In genomic region chr4:140657681-140658575, GRCm38 (mm10) we compare ENCODE assay signal across 8 mouse cellular contexts. TPM values are rescaled to one million over a fixed set of nuclear protein-coding genes. Genes with fewer than 3 reads are reported as not detected.
DNase-seq lines count a peak whose midpoint lies in the region; ATAC-seq and TF ChIP-seq lines count a peak whose summit lies in the region.

No protein-coding gene starts in this region.

- H3K4me3 ChIP-seq in bone marrow, adult 2 months (replicated peaks; ENCODE audit: control insufficient read depth, low read depth, low read length) = no peak overlapping the region
- H3K4me3 ChIP-seq in embryonic facial prominence, embryonic 14.5 days (ENCODE audit: low read depth, low read length) = no peak overlapping the region
- H3K4me3 ChIP-seq in limb, embryonic 10.5 days = peak overlapping the region; percentile 35
- H3K4me3 ChIP-seq in midbrain, postnatal 0 days (ENCODE audit: low read depth, low read length) = no peak overlapping the region

- H3K4me2 ChIP-seq in embryonic facial prominence, embryonic 14.5 days (ENCODE audit: low read depth, low read length) = peak overlapping the region; percentile 26; the same call in 1 of the 2 replicates
- no peak overlapping the region for H3K4me2 ChIP-seq in midbrain, postnatal 0 days (ENCODE audit: low read depth, low read length, poor library complexity, severe bottlenecking)

- no peaks in the 10 kb centered on the region for H3K9me3 ChIP-seq in embryonic facial prominence, embryonic 14.5 days (ENCODE audit: control insufficient read depth, low read length)
- H3K9me3 ChIP-seq in limb, embryonic 10.5 days (replicated peaks) = no peaks in the 10 kb centered on the region
- H3K9me3 ChIP-seq in midbrain, postnatal 0 days (ENCODE audit: low read length) = no peaks in the 10 kb centered on the region

- H3K9ac ChIP-seq in embryonic facial prominence, embryonic 14.5 days (ENCODE audit: low read depth, low read length) = peak overlapping the region; percentile 45; the same call in 1 of the 2 replicates
- H3K9ac ChIP-seq in midbrain, postnatal 0 days (replicated peaks; ENCODE audit: low read length, poor library complexity, severe bottlenecking) = no peak overlapping the region

- TF ChIP-seq CTCF in bone marrow, adult 2 months (IDR thresholded peaks at IDR 0.05; ENCODE audit: control insufficient read depth, insufficient read depth, low read length) = no peak
- no peak for TF ChIP-seq CTCF in midbrain, postnatal 0 days (IDR thresholded peaks at IDR 0.05)

- H3K27ac ChIP-seq in bone marrow, adult 2 months (ENCODE audit: control insufficient read depth, insufficient read depth, low read depth, low read length, poor library complexity) = 0 out of 2 replicates have a peak overlapping the region, but pooled peaks have one; percentile 10
- peak overlapping the region; percentile 79 for H3K27ac ChIP-seq in embryonic facial prominence, embryonic 14.5 days (replicated peaks; ENCODE audit: low read depth, low read length)
- peak overlapping the region; percentile 89 for H3K27ac ChIP-seq in limb, embryonic 10.5 days
- H3K27ac ChIP-seq in midbrain, postnatal 0 days (ENCODE audit: low read depth, low read length) = peak overlapping the region; percentile 32; the same call in 1 of the 2 replicates

- 34% methylated on average over 24 of the region's 24 CpGs for WGBS in bone marrow, adult 2 months
- 4% methylated on average over 17 of the region's 24 CpGs for WGBS in embryonic facial prominence, embryonic 14.5 days
- 3% methylated on average over 24 of the region's 24 CpGs for WGBS in limb, embryonic 10.5 days
- 8% methylated on average over 24 of the region's 24 CpGs for WGBS in midbrain, postnatal 0 days

- H3K4me1 ChIP-seq in bone marrow, adult 2 months (ENCODE audit: control insufficient read depth, insufficient read depth, low read length) = no peaks in the 10 kb centered on the region; the same call in 1 of the 2 replicates
- H3K4me1 ChIP-seq in embryonic facial prominence, embryonic 14.5 days (ENCODE audit: control insufficient read depth, insufficient read depth, low read length) = peaks cover 21% of the 10 kb centered on the region
- peaks cover 58% of the 10 kb centered on the region for H3K4me1 ChIP-seq in limb, embryonic 10.5 days
- H3K4me1 ChIP-seq in midbrain, postnatal 0 days (ENCODE audit: insufficient read depth, low read length) = no peaks in the 10 kb centered on the region

- no peak for TF ChIP-seq POLR2A in bone marrow, adult 2 months (IDR thresholded peaks at IDR 0.05; ENCODE audit: borderline replicate concordance, control insufficient read depth, low read depth, low read length)

- ATAC-seq in embryonic facial prominence, embryonic 14.5 days (ENCODE audit: low read depth) = peak; percentile 80
- ATAC-seq in midbrain, postnatal 0 days (ENCODE audit: low FRiP score) = peak; percentile 93

- no peaks in the 10 kb centered on the region for H3K27me3 ChIP-seq in embryonic facial prominence, embryonic 14.5 days (replicated peaks; ENCODE audit: control insufficient read depth, insufficient read depth, low read length)
- 0 out of 2 replicates have a peak, but pooled peaks cover 4% of the 10 kb centered on the region for H3K27me3 ChIP-seq in limb, embryonic 10.5 days (ENCODE audit: low read depth, poor library complexity, severe bottlenecking)
- H3K27me3 ChIP-seq in midbrain, postnatal 0 days (ENCODE audit: insufficient read depth, low read length) = no peaks in the 10 kb centered on the region

- H3K36me3 ChIP-seq in embryonic facial prominence, embryonic 14.5 days (ENCODE audit: control insufficient read depth, insufficient read depth, low read length) = no peaks in the 10 kb centered on the region
- no peaks in the 10 kb centered on the region for H3K36me3 ChIP-seq in limb, embryonic 10.5 days
- H3K36me3 ChIP-seq in midbrain, postnatal 0 days (ENCODE audit: insufficient read depth, low read length) = no peaks in the 10 kb centered on the region

- DNase-seq in embryonic facial prominence, embryonic 14.5 days (ENCODE audit: low spot score) = peak; percentile 86
- peak; percentile 79 to 82 for DNase-seq in heart, adult 9 months (ENCODE audit: low spot score in 2 of 2)
- peak; percentile 83 for DNase-seq in kidney, adult 9 months
- DNase-seq in limb, embryonic 10.5 days (ENCODE audit: low spot score) = peak; percentile 63
- peak; percentile 92 for DNase-seq in midbrain, postnatal 0 days (ENCODE audit: low spot score)
- peak; percentile 68 to 79 for DNase-seq in urinary bladder, postnatal 36 days (ENCODE audit: low spot score in 2 of 2)
- DNase-seq in spleen, adult 12 weeks (ENCODE audit: low spot score) = no peak

RNA-seq across cellular contexts. Expression of gene Arhgef10l, which starts 7.9 kb away (rescaled TPM):
- 7.0 and 11.0 TPM in 2 replicates for polyA plus RNA-seq in bone marrow, adult 2 months (2011; ENCODE audit: insufficient read depth, insufficient read length, low replicate concordance, missing spikeins)
- 13.4 and 14.8 TPM in 2 replicates for polyA plus RNA-seq in embryonic facial prominence, embryonic 14.5 days (2014; fragmentation: Nextera tagmentation; extraction: Ambion mirVana)
- polyA plus RNA-seq in limb, embryonic 10.5 days (2016; fragmentation: Nextera tagmentation; extraction: Ambion mirVana) = 13.2 and 17.1 TPM in 2 replicates
- total RNA-seq in midbrain, postnatal 0 days (2014; rRNA removed) = 68.7 and 81.1 TPM in 2 replicates
- polyA plus RNA-seq in midbrain, postnatal 0 days (2015; fragmentation: Nextera tagmentation; extraction: Ambion mirVana) = 20.7 and 23.1 TPM in 2 replicates

RNA-seq across cellular contexts. Expression of gene Rcc2, which starts 42.4 kb away (rescaled TPM):
- polyA plus RNA-seq in bone marrow, adult 2 months (2011; ENCODE audit: insufficient read depth, insufficient read length, low replicate concordance, missing spikeins) = 92.8 and 105 TPM in 2 replicates
- polyA plus RNA-seq in embryonic facial prominence, embryonic 14.5 days (2014; fragmentation: Nextera tagmentation; extraction: Ambion mirVana) = 31.1 and 31.6 TPM in 2 replicates
- polyA plus RNA-seq in limb, embryonic 10.5 days (2016; fragmentation: Nextera tagmentation; extraction: Ambion mirVana) = 70.6 and 95.2 TPM in 2 replicates
- total RNA-seq in midbrain, postnatal 0 days (2014; rRNA removed) = 40.0 and 51.2 TPM in 2 replicates
- 11.5 and 13.2 TPM in 2 replicates for polyA plus RNA-seq in midbrain, postnatal 0 days (2015; fragmentation: Nextera tagmentation; extraction: Ambion mirVana)

Comparison
In these comparisons a context has a peak if more than half of its experiments do, and no peak if none do; other contexts are left out.
1. H3K27ac ChIP-seq: peak in every context shown above with its lines; median percentile 89 in limb, embryonic 10.5 days; 79 in embryonic facial prominence, embryonic 14.5 days; 32 in midbrain, postnatal 0 days; 10 in bone marrow, adult 2 months.